Mouse (Mus musculus): ENCODE data around the gene Gm10283.
"Not testable (repeated sequence)": the region's sequence is repeated elsewhere in the genome, so short reads cannot be mapped to it uniquely, and the experiment has no call there.

The Gm10283 gene

GRCm38 (mm10) chr8:60503098-60503497 lies at the start of gene Gm10283:
TSS of gene Gm10283 (minus strand) at chr8:60503198.
- no peak for DNase-seq

- no peak for DNase-seq
Measured at GRCm38 (mm10) chr8:60534945-60535344, 31.9 kb upstream of the Gm10283 start.

GRCm38 (mm10) chr8:60518286-60518685 lies 15.3 kb upstream of the Gm10283 start:
- DNase-seq, result no peak

- DNase-seq, result peak; percentile 68
Measured at GRCm38 (mm10) chr8:60505653-60506521, 2.9 kb upstream of the Gm10283 start, which contains the start of gene Aadat. TSS of gene Aadat (plus strand) at chr8:60505932.

GRCm38 (mm10) chr8:60495046-60495445 lies 8.0 kb downstream of the Gm10283 start:
- DNase-seq, result not testable (repeated sequence)

GRCm38 (mm10) chr8:60494606-60495005 lies 8.4 kb downstream of the Gm10283 start:
- DNase-seq, result no peak

- DNase-seq, result no peak
Measured at GRCm38 (mm10) chr8:60492471-60492870, 10.5 kb downstream of the Gm10283 start.

- DNase-seq, result no peak
Measured at GRCm38 (mm10) chr8:60491871-60492270, 11.1 kb downstream of the Gm10283 start.

- no peak for DNase-seq
Measured at GRCm38 (mm10) chr8:60490147-60490546, 12.9 kb downstream of the Gm10283 start.

GRCm38 (mm10) chr8:60466686-60467335 lies 36.2 kb downstream of the Gm10283 start:
- peak; percentile 40 for DNase-seq

GRCm38 (mm10) chr8:60449296-60449695 lies 53.7 kb downstream of the Gm10283 start:
- no peak for DNase-seq

GRCm38 (mm10) chr8:60444989-60445388 lies 58.0 kb downstream of the Gm10283 start:
- DNase-seq, result no peak

- DNase-seq, result no peak
Measured at GRCm38 (mm10) chr8:60438557-60438956, 64.4 kb downstream of the Gm10283 start.

GRCm38 (mm10) chr8:60436872-60437271 lies 66.1 kb downstream of the Gm10283 start:
- no peak for DNase-seq

GRCm38 (mm10) chr8:60432649-60433048 lies 70.3 kb downstream of the Gm10283 start:
- no peak for DNase-seq

GRCm38 (mm10) chr8:60406358-60406757 lies 96.6 kb downstream of the Gm10283 start:
- DNase-seq, result no peak

- no peak for DNase-seq
Measured at GRCm38 (mm10) chr8:60404994-60405548, 97.9 kb downstream of the Gm10283 start.

GRCm38 (mm10) chr8:60393675-60394074 lies 109.3 kb downstream of the Gm10283 start:
- DNase-seq, result no peak

GRCm38 (mm10) chr8:60386589-60386988 lies 116.4 kb downstream of the Gm10283 start:
- no peak for DNase-seq
